Mouse (Mus musculus) cerebellum, postnatal 4 days (tissue): Measurements from ENCODE around the gene Tex37.

ENCODE experiments used
- DNase-seq, 2 experiments: peaks; one replicate each; pipeline ENCODE4 v3.0.0; 2022; ENCODE audit warnings: low spot score in 2 of 2, mixed read lengths in 1 of 2

Gene Tex37

GRCm38 (mm10) chr6:70887993-70888392 lies 30.7 kb downstream of the Tex37 start:
- no peak for DNase-seq

DNA sequence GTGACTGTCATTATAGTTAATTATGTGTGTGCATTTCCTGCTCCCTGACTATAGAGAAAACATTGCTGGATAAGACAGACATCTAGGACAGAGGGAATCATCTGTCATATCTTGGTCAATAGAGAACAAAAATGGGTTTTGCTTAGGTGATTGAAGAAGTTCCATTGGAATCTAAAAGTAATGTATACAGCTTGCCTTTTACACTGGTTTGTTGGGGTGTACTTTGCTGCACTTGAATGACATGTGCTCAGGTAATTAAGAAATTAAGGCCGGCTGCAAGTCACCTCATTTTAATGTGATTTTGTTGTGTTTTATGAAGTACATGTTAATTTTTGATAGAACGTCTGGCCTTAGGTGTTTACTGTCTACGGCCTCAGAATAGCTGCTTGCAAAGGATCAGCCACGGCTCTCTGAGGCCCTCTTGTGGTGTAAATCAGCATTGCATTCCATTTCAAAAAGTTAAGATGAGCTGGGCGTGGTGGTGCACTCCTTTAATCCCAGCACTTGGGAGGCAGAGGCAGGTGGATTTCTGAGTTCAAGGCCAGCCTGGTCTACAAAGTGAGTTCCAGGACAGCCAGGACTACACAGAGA lies 37.9 kb downstream of the Tex37 start:
- DNase-seq = peak; percentile 60 to 81

- no peak for DNase-seq
These were observed 43.7 kb downstream of the Tex37 start for GRCm38 (mm10) chr6:70875017-70875416.

DNA sequence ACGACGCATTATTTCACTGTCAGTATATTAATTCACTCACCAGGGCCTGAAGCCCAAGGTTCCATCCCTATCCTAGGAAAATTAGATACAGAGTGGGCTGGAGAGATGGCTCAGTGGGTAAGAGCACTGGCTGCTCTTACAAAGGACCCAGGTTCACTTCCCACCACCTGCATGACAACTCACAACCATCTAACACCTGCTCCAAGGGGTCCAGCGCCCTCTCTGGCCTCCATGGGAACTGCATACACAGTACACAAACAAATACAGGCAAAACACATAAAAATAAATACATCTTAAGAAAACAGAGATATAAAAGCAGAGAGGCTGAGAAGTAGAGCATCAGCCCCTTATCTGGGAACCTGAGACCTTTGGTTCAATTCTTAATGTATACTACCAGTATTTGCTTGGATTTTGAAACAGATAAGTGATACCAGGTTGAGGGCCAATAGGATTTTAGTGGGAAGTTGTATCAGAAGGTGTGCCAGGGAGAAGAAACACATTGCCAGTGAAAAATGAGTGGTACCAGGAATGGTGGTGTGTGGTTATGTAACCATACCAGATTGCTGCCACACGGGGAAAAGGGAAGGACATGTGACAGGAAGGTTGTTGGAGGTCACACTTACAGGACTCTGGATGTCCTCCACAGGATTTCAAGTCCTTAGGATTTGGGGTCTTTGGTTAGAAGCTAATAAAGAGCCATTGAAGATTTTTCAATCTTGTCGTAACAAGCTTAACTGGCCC lies 44.5 kb downstream of the Tex37 start:
- DNase-seq = no peak

GRCm38 (mm10) chr6:70872570-70872969 lies 46.2 kb downstream of the Tex37 start:
- DNase-seq = no peak

GRCm38 (mm10) chr6:70872128-70872527 lies 46.6 kb downstream of the Tex37 start:
- no peak for DNase-seq

DNA sequence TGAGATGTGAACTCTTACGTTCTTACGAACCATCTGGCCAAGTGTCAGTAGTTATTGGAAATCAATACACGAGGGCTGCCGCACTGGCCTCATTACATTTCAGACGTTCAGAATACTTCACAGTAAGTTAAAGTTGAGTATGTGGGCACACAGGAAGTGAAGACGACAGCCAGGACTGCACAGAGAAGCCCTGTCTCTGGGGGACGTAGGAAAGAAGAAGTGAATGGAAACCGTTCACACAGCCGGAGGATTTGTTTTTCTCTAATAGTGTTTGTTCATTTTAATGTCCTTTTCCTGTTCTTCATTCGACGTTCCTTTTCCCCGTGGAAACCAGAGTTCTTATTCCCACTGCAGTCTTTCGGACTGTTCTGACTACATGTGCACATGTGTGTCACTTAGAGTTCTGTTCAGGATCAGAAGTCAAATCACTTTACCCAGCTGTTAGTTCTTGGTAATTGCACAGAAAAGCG lies 47.2 kb downstream of the Tex37 start:
- DNase-seq = no peak

DNA sequence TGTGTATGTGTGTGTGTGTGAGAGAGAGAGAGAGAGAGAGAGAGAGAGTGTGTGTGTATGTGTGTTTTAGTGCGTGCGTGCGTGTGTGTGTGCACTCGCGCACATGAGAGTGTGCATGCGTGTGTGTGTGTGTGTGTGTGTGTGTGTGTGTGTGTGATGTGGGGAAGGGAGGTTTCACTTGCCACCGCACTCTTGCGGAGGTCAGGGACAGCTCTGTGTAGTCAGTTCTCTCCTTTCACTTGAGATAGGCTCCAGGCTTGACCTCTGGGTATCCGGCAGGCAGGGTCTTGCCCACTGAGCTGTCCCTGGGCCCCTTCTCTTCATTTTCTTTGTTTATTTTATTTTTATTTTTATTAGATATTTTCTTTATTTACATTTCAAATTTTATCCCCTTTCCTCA lies 51.4 kb downstream of the Tex37 start:
- DNase-seq = no peak

DNA sequence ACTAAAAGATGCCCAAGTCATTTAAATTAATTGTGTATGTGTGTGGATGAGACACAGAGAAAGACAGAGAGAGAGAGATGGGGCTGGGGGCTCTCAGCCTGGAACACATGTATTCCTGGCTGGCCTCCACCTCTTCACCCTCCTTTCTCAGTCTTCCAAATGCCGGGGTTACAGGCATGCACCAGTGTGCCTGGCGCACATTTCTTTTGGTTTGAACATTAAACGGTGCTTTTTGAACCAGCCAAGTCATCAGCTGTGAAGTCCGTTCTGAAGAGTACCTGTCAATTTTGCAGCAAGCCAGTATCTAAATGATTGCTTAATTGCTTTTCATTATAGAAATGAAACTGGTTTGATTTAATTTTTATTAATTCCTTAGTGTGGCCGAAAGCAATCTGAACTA lies 52.0 kb downstream of the Tex37 start:
- DNase-seq = no peak

DNA sequence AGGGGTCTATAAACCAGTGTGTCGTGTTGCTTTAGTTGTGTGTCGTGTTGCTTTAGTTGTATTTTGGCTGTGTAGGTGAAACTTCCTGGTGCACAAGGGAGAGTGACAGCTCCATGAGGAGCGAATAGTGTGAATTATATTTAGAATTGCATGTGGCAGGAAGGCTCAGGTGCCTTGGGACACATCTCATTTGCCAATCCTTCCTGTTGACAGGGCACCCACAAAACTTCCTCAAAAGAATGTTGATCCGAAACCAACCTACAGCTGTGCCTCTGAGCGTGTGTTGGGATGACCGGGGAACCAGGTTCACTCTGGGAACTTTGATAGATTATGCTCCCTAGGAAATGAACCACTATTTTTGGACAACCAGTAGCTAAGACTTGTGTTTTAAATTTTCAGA lies 54.4 kb downstream of the Tex37 start:
- no peak for DNase-seq
